Mouse (Mus musculus) olfactory bulb, adult 2 months (tissue): ENCODE measurements around the gene Ccdc6. TPM values are rescaled to one million over a fixed set of nuclear protein-coding genes. Genes with fewer than 3 reads are reported as not detected.
"Not testable (repeated sequence)": the region's sequence is repeated elsewhere in the genome, so short reads cannot be mapped to it uniquely, and the experiment has no call there.

Source experiments
- H3K27ac ChIP-seq: fragments of 200-500 bp; 2 replicates; pipeline ENCODE4 v1.5.1; 2012; ENCODE audit warnings: low read depth, low read length; ENCODE audit not compliant: insufficient read depth
- H3K4me1 ChIP-seq: fragments of 200-500 bp; 2 replicates; pipeline ENCODE4 v1.6.1; 2012; ENCODE audit warnings: low read length; ENCODE audit not compliant: control insufficient read depth, insufficient read depth
- H3K4me3 ChIP-seq: fragments of 200-500 bp; 2 replicates; pipeline ENCODE4 v1.5.1; 2012; ENCODE audit warnings: mild to moderate bottlenecking, low read depth, low read length, moderate library complexity; ENCODE audit not compliant: insufficient read depth
- CTCF ChIP-seq: fragments of 200-500 bp; IDR thresholded peaks from 2 replicates; pipeline ENCODE4 v1.5.1; 2012; ENCODE audit warnings: low read depth, mild to moderate bottlenecking, low read length, moderate library complexity; ENCODE audit not compliant: insufficient read depth
- POLR2A ChIP-seq: fragments of 200-500 bp; IDR thresholded peaks from 2 replicates; pipeline ENCODE4 v1.6.1; 2012; ENCODE audit warnings: mild to moderate bottlenecking, low read depth, low read length, moderate library complexity; ENCODE audit not compliant: insufficient read depth
- WGBS: fragments of 180-500 bp; shearing (Covaris S2); methylation state at CpG from one replicate; pipeline ENCODE4 v1.1.7; 2018; 5-methylcytosine and 5-hydroxymethylcytosine counted together
- polyA plus RNA-seq: library from polyadenylated mRNA; stranded (reverse); fragments of >200 nt; gene quantifications from 2 replicates; pipeline ENCODE4 v1.2.4, GENCODE M21; 2012; ENCODE audit warnings: low replicate concordance; ENCODE audit not compliant: missing spikeins, insufficient read depth, insufficient read length

Ccdc6 gene
- polyA plus RNA-seq, 1 experiment: not detected

DNA sequence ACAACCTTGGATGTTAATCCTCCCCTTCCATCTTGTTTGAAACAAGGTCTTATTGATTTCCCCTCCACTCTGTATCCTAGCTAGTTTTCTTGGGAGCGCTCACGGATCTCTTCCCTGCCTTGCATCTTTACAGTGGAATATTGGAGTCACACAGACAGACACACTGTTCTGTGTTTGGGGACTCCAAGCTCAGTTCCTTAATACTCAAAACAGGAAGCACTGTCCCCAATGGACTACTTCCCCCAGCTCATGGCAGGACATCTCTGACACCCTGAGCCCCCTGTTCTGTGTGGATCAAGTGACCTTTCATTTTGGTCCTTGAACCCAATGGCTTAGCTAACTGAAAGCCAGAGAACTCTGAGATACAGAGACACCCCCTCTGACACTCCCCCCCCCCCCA lies 100.7 kb downstream of the Ccdc6 start:
- WGBS: 81% methylated on average over 2 of the region's 2 CpGs
- Histone ChIP-seq H3K4me1 (peaks cover 3% of the 10 kb centered on the region; the same call in 1 of the 2 replicates), H3K27ac (no peak overlapping the region), H3K4me3 (no peak overlapping the region)
- TF ChIP-seq CTCF (no peak), POLR2A (no peak)

DNA sequence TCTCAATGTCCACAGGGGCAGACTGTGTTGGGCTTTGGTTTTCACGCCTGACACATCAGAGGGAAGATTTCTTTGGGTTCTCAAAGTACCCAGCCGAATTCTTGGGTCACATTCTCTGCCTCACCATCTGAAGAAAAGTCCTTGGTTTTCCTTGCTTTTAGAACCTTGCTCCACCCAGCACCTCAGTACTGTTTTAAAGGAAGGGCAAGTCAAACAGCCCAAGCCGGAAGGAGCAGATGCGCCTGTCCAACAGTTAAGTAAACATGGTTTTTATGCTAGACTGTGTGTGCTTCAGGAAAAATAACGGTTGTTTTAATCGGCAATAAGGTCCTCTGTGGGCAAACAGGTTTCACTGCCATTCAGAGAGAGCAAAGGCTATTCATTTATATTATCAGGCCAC lies 101.1 kb downstream of the Ccdc6 start:
- Histone ChIP-seq H3K27ac (no peak overlapping the region), H3K4me1 (peaks cover 3% of the 10 kb centered on the region; the same call in 1 of the 2 replicates), H3K4me3 (no peak overlapping the region)
- TF ChIP-seq CTCF (no peak), POLR2A (no peak)
- 78% methylated on average over 6 of the region's 6 CpGs for WGBS

DNA sequence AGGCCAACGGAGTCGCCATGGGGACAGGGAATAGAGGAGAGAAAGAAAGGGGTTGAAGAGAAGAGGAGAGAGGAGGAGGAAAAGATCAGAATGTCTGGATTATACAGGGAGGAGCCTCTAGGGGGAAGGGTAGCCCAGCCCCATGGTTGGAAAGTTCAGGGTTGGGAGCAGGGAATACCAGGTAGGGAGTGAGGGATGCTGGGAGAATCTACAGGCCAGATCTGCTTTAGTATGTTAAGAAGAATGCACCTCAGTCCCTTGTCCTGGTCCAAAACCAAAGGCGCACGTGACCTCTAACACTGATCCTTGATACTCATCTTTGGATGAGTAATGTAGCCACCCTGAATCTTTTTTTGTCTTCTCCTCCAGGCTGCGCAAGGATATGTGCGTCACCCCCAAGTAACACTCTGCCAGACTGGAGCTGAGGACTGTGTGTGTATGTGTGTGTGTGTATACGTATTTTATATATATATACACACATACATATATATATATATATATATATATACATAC lies 102.1 kb downstream of the Ccdc6 start:
- WGBS: 74% methylated on average over 7 of the region's 7 CpGs
- no peak overlapping the region for H3K4me3 ChIP-seq
- TF ChIP-seq CTCF: no peak
- no peak for TF ChIP-seq POLR2A
- H3K4me1 ChIP-seq: peaks cover 3% of the 10 kb centered on the region; the same call in 1 of the 2 replicates
- H3K27ac ChIP-seq: no peak overlapping the region

DNA sequence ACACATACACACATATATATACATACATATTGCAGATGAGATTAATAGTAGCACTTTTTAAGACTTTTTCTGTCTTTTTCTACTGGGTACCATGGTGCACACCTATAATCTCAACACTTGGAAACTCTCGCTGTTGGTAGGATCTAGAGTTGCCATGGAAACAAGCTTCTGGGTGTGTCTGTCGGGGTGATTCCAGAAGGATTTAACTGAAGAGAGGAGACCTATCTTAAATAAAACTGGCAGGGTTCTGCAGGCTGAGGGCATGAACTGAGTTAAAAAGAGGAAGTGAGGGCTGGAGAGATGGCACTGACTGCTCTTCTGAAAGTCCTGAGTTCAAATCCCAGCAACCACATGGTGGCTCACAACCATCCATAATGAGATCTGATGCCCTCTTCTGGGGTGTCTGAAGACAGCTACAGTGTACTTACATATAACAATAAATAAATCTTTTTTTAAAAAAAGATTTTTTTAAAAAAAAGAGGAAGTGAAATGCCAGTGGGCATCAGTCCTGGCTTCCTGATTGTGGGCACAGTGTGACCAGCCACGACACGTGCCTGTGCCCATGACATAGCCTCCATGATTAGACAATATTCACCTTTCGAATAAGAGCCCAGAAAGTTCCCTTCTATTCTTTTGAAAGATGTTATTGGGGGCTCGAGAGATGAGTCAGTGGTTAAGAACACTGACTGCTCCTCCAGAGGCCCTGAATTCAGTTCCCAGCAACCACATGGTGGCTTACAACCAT lies 102.7 kb downstream of the Ccdc6 start:
- no peak overlapping the region for H3K4me3 ChIP-seq
- no peak overlapping the region for H3K27ac ChIP-seq
- 87% methylated on average over 6 of the region's 6 CpGs for WGBS
- TF ChIP-seq POLR2A (no peak), CTCF (no peak)
- peaks cover 3% of the 10 kb centered on the region; the same call in 1 of the 2 replicates for H3K4me1 ChIP-seq

DNA sequence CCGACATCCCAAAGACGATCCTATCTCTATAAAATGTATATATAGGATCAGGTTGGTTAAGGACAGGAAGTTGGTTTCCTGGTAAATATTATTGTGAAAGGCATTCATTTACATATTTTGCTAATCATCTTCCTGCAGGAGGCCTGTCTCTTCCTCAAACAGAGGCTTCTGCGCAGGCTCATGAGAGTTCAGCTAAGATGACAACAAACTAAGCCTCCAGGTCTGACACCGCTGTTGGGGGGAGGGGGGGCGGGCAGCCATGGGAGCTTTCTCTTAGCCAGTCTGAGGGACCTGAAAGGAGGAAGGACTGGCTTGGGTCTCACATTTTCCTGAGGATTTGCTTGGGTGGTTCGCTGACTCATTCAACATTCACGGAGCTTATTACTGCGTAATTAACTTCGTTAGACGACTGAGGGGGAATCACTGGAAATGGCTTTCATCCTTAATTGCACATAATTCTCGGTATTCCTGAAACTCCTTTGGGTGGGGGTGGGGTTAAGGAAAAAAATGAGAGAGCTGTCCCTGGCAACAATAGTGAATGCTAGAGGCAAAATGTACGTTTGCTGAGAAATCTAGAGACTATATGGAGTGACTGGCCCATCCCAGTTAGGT lies 104.1 kb downstream of the Ccdc6 start:
- 30% methylated on average over 12 of the region's 12 CpGs for WGBS
- TF ChIP-seq POLR2A (no peak), CTCF (no peak)
- Histone ChIP-seq H3K27ac (no peak overlapping the region), H3K4me3 (no peak overlapping the region), H3K4me1 (peaks cover 7% of the 10 kb centered on the region; the same call in 1 of the 2 replicates)

DNA sequence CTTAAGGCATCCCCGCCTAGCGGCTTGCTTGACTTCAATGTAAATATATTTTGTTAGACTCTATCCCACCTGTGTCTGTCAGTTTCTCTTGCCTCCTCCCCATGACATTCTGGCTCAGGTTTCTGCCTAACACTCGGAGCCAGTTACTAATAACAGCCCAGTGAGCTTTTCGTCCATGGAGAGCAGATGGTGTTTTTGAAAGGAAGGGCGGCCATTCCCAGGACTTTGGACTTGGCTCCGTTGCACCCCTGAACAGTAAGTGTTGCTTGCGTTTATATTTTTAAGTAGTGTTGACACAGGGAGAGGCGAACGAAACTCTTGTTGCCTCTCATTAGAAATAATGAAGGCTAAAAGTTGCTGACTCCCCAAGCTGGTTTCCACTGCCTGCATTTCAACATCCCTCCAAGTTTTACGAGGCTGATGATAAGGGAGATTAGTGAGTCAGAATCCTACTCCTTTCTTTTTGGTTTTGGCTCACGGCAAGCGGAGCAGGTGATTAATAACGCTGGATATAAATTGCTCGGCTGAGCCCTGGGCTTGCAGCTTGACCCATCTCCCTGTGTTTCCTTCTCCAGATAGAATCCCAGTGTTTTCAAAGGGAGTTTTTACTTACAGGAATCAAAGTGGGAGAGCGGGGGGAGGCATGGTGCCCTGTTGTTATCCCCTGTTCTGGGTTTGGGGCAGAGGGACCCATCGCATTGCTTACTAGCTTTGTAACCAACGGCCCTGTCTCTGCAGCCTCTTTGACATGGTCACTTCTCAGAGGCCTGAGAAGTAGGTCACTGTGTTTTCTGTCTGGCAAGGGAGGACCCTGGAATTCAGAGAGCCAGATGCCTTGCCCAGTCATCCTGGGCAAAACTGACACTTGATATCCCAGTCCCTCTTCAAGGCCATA lies 107.8 kb downstream of the Ccdc6 start, which contains the start of gene Mrln:
Gene Mrln (plus strand): TSS at position 160 of the 895 bp plus-strand sequence.
- no peak within 1 kb of the TSS for H3K27ac ChIP-seq
- 32% methylated on average over 17 of the region's 17 CpGs for WGBS
- TF ChIP-seq POLR2A (no peak), CTCF (no peak)

DNA sequence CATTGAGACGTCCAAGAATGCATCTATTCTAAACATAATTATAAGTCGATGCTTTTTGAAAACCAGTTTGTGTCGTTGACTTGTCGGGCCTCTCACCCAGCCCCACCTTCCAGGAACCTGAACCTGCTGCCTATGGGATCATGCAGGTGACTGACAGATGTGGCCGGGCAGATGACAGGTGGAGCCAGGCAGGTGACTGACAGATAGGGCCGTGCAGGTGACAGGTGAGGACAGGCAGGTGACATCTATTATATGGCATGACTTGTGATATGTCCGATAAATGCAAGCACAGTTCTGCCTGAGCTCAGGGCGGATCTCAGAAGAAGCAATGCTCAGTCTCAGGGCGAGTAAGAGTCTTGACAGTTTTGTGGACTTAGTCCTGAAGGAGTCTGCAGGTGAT lies 114.4 kb downstream of the Ccdc6 start:
- no peak overlapping the region for H3K4me3 ChIP-seq
- no peak for TF ChIP-seq CTCF
- TF ChIP-seq POLR2A: no peak
- 79% methylated on average over 9 of the region's 9 CpGs for WGBS
- no peaks in the 10 kb centered on the region for H3K4me1 ChIP-seq
- no peak overlapping the region for H3K27ac ChIP-seq

More for the DNA sequence above, 107.8 kb downstream of the Ccdc6 start, which contains the start of gene Mrln:
- Histone ChIP-seq H3K4me1 (peaks cover 4% of the 10 kb centered on the region; the same call in 1 of the 2 replicates), H3K4me3 (no peak within 1 kb of the TSS)

DNA sequence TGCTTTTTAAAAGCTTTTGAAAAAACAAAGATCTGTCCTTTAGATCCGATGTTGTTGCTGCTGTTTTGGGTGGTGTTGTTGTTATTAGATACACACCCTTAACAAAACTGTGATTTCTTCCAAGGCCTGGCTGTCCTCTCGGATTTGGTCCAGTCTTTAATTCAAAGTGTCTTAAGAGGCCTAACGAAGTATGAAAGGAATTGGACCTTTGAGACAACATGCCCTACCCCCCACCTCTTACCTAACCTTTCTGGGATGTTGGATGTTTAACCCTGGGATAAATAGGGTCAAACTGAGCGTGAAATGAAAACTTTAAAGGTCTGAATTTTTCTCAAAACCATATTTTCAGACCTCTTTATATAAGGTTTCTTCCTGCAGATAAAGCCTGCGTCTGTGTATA lies 124.0 kb downstream of the Ccdc6 start:
- no peak for TF ChIP-seq CTCF
- no peak for TF ChIP-seq POLR2A

DNA sequence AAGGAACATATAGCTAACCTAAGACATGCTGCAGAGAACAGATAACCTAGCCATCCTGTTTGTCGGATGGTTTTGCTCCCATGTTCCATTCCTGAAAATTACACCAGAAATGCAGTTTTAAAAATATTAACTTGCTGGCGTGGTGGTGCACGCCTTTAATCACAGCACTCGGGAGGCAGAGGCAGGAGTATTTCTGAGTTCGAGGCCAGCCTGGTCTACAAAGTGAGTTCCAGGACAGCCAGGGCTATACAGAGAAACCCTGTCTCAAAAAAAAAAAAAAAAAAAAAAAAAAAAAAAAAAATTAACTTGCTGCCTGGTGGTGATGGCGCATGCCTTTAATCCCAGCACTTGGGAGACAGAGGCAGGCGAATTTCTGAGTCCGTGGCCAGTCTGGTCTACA lies 125.3 kb downstream of the Ccdc6 start:
- H3K27ac ChIP-seq, H3K4me3 ChIP-seq, H3K4me1 ChIP-seq: not testable (repeated sequence)
- WGBS: 95% methylated on average over 8 of the region's 8 CpGs

More for the DNA sequence above, 124.0 kb downstream of the Ccdc6 start:
- WGBS: 77% methylated on average over 5 of the region's 5 CpGs
- no peak overlapping the region for H3K27ac ChIP-seq
- H3K4me1 ChIP-seq: no peaks in the 10 kb centered on the region
- no peak overlapping the region for H3K4me3 ChIP-seq
